ENCODE assay signal across 8 mouse cellular contexts in the genomic region with DNA sequence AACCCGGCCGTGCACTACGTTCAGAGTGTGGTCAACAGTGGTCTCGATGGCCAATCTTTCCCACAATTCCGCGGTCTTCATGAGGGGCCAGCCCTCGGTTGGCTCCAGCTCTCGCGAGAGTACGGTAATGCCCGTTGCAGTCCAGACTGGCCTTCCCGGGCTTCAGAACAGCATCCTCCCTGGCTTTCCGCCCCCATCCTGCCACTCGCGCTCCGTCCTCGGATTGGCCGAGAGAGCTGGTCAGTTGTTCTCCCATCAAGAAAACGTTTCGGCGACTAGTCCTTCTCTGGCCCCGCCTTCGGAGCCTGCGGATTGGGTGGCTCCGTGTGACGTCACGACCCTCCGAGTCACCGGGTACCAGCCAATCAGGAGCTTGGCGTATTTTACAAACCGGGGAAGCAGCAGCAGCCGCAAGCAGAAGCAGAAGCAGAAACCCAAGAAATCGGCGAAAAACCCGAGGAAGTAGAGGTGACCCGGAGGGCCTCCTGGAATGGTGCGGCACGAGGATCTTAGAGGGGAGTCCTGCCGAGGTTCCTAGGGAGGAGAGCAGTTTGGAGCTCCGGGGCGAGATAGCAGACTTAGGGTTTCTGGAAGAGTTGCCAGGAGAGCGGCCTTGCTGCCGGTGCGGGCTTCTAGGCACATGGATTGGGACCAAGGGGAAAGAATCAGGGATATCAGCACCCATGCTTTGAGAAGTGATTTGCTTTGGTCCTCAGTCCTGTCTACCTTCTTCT. TPM values are rescaled to one million over a fixed set of nuclear protein-coding genes. Genes with fewer than 3 reads are reported as not detected.
DNase-seq lines count a peak whose midpoint lies in the region; ATAC-seq and TF ChIP-seq lines count a peak whose summit lies in the region.

No protein-coding gene starts in this region.

- H3K4me2 ChIP-seq in heart, embryonic 11.5 days: peak overlapping the region; percentile 94
- peak overlapping the region; percentile 78 for H3K4me2 ChIP-seq in kidney, embryonic 16.5 days (replicated peaks; ENCODE audit: low read depth, low read length)
- peak overlapping the region; percentile 95 for H3K4me2 ChIP-seq in myocyte (ENCODE audit: low read depth)

- peak overlapping the region; percentile 16 for H3ac ChIP-seq in myocyte (ENCODE audit: control insufficient read depth, insufficient read length)

- no peaks in the 10 kb centered on the region for H3K79me2 ChIP-seq in liver, adult 2 months (ENCODE audit: control insufficient read depth, insufficient read depth, low read length)
- H3K79me2 ChIP-seq in myocyte (ENCODE audit: control insufficient read depth, insufficient read depth): peaks cover 13% of the 10 kb centered on the region

- peak overlapping the region; percentile 95 for H3K4me3 ChIP-seq in erythroblast, embryonic 14.5 days (replicated peaks)
- peak overlapping the region; percentile 74 for H3K4me3 ChIP-seq in heart, embryonic 11.5 days (ENCODE audit: low read depth, low read length)
- H3K4me3 ChIP-seq in kidney, embryonic 16.5 days (ENCODE audit: low read length): peak overlapping the region; percentile 77
- peak overlapping the region; percentile 70 for H3K4me3 ChIP-seq in liver, adult 2 months (ENCODE audit: insufficient read depth, low read depth, low read length)
- peak overlapping the region; percentile 72 for H3K4me3 ChIP-seq in myocyte

- no peak for TF ChIP-seq CTCF in brain, embryonic 14.5 days (IDR thresholded peaks at IDR 0.05; ENCODE audit: borderline replicate concordance, extremely low read depth, insufficient read depth, insufficient read length)
- no peak for TF ChIP-seq CTCF in liver, adult 2 months (IDR thresholded peaks at IDR 0.05; ENCODE audit: low read depth, low read length)

- H3K4me1 ChIP-seq in erythroblast, embryonic 14.5 days (ENCODE audit: control insufficient read depth): peaks cover 39% of the 10 kb centered on the region
- peaks cover 19% of the 10 kb centered on the region for H3K4me1 ChIP-seq in heart, embryonic 11.5 days (ENCODE audit: control insufficient read depth, insufficient read depth, low read length)
- H3K4me1 ChIP-seq in kidney, embryonic 16.5 days (ENCODE audit: insufficient read depth, low read length): peaks cover 27% of the 10 kb centered on the region
- H3K4me1 ChIP-seq in liver, adult 2 months (ENCODE audit: control insufficient read depth, insufficient read depth, low read length): no peaks in the 10 kb centered on the region

- ATAC-seq in heart, embryonic 11.5 days (replicated peaks; ENCODE audit: insufficient number of reproducible peaks, low FRiP score, low TSS enrichment): peak; percentile 95
- peak; percentile 99 for ATAC-seq in kidney, embryonic 16.5 days (ENCODE audit: low FRiP score, low TSS enrichment)

- under 1% methylated on average over 44 of the region's 44 CpGs for WGBS in heart, embryonic 11.5 days (ENCODE audit: insufficient replicate concordance)
- under 1% methylated on average over 44 of the region's 44 CpGs for WGBS in kidney, embryonic 16.5 days
- under 1% methylated on average over 44 of the region's 44 CpGs for WGBS in liver, adult 2 months

- H3K27me3 ChIP-seq in erythroblast, embryonic 14.5 days (ENCODE audit: control insufficient read depth): peaks cover 2% of the 10 kb centered on the region
- H3K27me3 ChIP-seq in heart, embryonic 11.5 days (ENCODE audit: control insufficient read depth, insufficient read depth, low read length): no peaks in the 10 kb centered on the region
- no peaks in the 10 kb centered on the region for H3K27me3 ChIP-seq in kidney, embryonic 16.5 days (ENCODE audit: insufficient read depth, low read length)
- H3K27me3 ChIP-seq in liver, adult 2 months (ENCODE audit: control insufficient read depth, insufficient read depth, low read length): no peaks in the 10 kb centered on the region
- no peaks in the 10 kb centered on the region for H3K27me3 ChIP-seq in myocyte (ENCODE audit: control insufficient read depth, insufficient read depth, insufficient read length)
- H3K27me3 ChIP-seq in splenic B cell, adult 2 months (ENCODE audit: control insufficient read depth, insufficient read depth, low read length, poor library complexity, severe bottlenecking): no peaks in the 10 kb centered on the region

- peak; percentile 38; the same call in 1 of the 2 replicates for TF ChIP-seq POLR2A in brain, embryonic 14.5 days (IDR thresholded peaks at IDR 0.05; ENCODE audit: borderline replicate concordance, extremely low read depth, insufficient read depth, insufficient read length, poor library complexity, severe bottlenecking)
- TF ChIP-seq POLR2A in liver, adult 2 months (IDR thresholded peaks at IDR 0.05; ENCODE audit: extremely low read depth, insufficient read depth, low read length): 0 out of 2 replicates have a peak, but pooled peaks have one; percentile 21
- peak; percentile 91 for TF ChIP-seq POLR2A in myocyte (IDR thresholded peaks at IDR 0.05; ENCODE audit: insufficient read length, low read depth)

- H3K9me3 ChIP-seq in erythroblast, embryonic 14.5 days (ENCODE audit: control insufficient read depth, low read length): no peaks in the 10 kb centered on the region
- no peaks in the 10 kb centered on the region for H3K9me3 ChIP-seq in heart, embryonic 11.5 days (replicated peaks; ENCODE audit: control insufficient read depth, low read length)
- no peaks in the 10 kb centered on the region for H3K9me3 ChIP-seq in kidney, embryonic 16.5 days (ENCODE audit: low read length)

- peak; percentile 97 for DNase-seq in B cell, adult 2 months
- peak; percentile 99 for DNase-seq in brain, embryonic 14.5 days (ENCODE audit: low read depth)
- DNase-seq in liver, adult 2 months (ENCODE audit: extremely low read depth, low read depth, low spot score): peak; percentile 88
- peak; percentile 96 for DNase-seq in splenic B cell, adult 2 months (ENCODE audit: low read depth, low spot score)

- H3K36me3 ChIP-seq in erythroblast, embryonic 14.5 days (ENCODE audit: control insufficient read depth): peaks cover 37% of the 10 kb centered on the region
- H3K36me3 ChIP-seq in heart, embryonic 11.5 days (ENCODE audit: control insufficient read depth, insufficient read depth, low read length): 0 out of 2 replicates have a peak, but pooled peaks cover 5% of the 10 kb centered on the region
- peaks cover 23% of the 10 kb centered on the region for H3K36me3 ChIP-seq in kidney, embryonic 16.5 days (ENCODE audit: insufficient read depth, low read length)
- no peaks in the 10 kb centered on the region for H3K36me3 ChIP-seq in liver, adult 2 months (ENCODE audit: control insufficient read depth, insufficient read depth, low read length)
- peaks cover 7% of the 10 kb centered on the region for H3K36me3 ChIP-seq in myocyte (ENCODE audit: control insufficient read depth, insufficient read depth)
- H3K36me3 ChIP-seq in splenic B cell, adult 2 months (ENCODE audit: control insufficient read depth, insufficient read depth, low read length, poor library complexity, severe bottlenecking): no peaks in the 10 kb centered on the region

- peak overlapping the region; percentile 96 for H3K27ac ChIP-seq in heart, embryonic 11.5 days (ENCODE audit: low read depth, low read length)
- H3K27ac ChIP-seq in kidney, embryonic 16.5 days (ENCODE audit: low read length): peak overlapping the region; percentile 95
- peak overlapping the region; percentile 62 for H3K27ac ChIP-seq in liver, adult 2 months (replicated peaks; ENCODE audit: insufficient read depth, low read depth, low read length)

- peak overlapping the region; percentile 88 for H3K9ac ChIP-seq in heart, embryonic 11.5 days (ENCODE audit: low read depth, low read length)
- peak overlapping the region; percentile 81 for H3K9ac ChIP-seq in kidney, embryonic 16.5 days (replicated peaks; ENCODE audit: low read length)
- peak overlapping the region; percentile 75 for H3K9ac ChIP-seq in liver, adult 2 months (ENCODE audit: low read depth, low read length)

RNA-seq across cellular contexts. Expression of a gene that starts 0.4 kb away (rescaled TPM):
- 12.1 and 27.9 TPM in 2 replicates for polyA plus RNA-seq in brain, embryonic 14.5 days (2012; rRNA removed)
- 17.1 and 18.1 TPM in 2 replicates for polyA plus RNA-seq in erythroblast, embryonic 14.5 days (2012)
- polyA plus RNA-seq in heart, embryonic 11.5 days (2014; fragmentation: Nextera tagmentation; extraction: Ambion mirVana): 21.1 and 22.0 TPM in 2 replicates
- polyA plus RNA-seq in kidney, embryonic 16.5 days (2015; fragmentation: Nextera tagmentation; extraction: Ambion mirVana): 35.8 and 45.8 TPM in 2 replicates
- total RNA-seq in liver, adult 2 months (2014; rRNA removed): 0.34 TPM in 1 of 2 replicates, not detected in the other
- polyA plus RNA-seq in liver, adult 2 months (2012; rRNA removed): not detected in 2 replicates
- polyA plus RNA-seq in myocyte (2012; fragmentation: generic; extraction: Trizol): 18.6 TPM

RNA-seq across cellular contexts. Expression of a gene that starts 12.8 kb away (rescaled TPM):
- 7.0 and 15.6 TPM in 2 replicates for polyA plus RNA-seq in brain, embryonic 14.5 days (2012; rRNA removed)
- polyA plus RNA-seq in erythroblast, embryonic 14.5 days (2012): not detected in 2 replicates
- polyA plus RNA-seq in heart, embryonic 11.5 days (2014; fragmentation: Nextera tagmentation; extraction: Ambion mirVana): 0.20 and 0.27 TPM in 2 replicates
- 0.94 and 1.2 TPM in 2 replicates for polyA plus RNA-seq in kidney, embryonic 16.5 days (2015; fragmentation: Nextera tagmentation; extraction: Ambion mirVana)
- not detected in 2 replicates for total RNA-seq in liver, adult 2 months (2014; rRNA removed)
- polyA plus RNA-seq in liver, adult 2 months (2012; rRNA removed): 0.10 and 0.11 TPM in 2 replicates
- 0.10 TPM for polyA plus RNA-seq in myocyte (2012; fragmentation: generic; extraction: Trizol)

RNA-seq across cellular contexts. Expression of a gene that starts 18.2 kb away (rescaled TPM):
- polyA plus RNA-seq in brain, embryonic 14.5 days (2012; rRNA removed): 0.82 and 0.92 TPM in 2 replicates
- polyA plus RNA-seq in erythroblast, embryonic 14.5 days (2012): 0.02 TPM in 1 of 2 replicates, not detected in the other
- polyA plus RNA-seq in heart, embryonic 11.5 days (2014; fragmentation: Nextera tagmentation; extraction: Ambion mirVana): 0.96 and 1.7 TPM in 2 replicates
- polyA plus RNA-seq in kidney, embryonic 16.5 days (2015; fragmentation: Nextera tagmentation; extraction: Ambion mirVana): 8.0 and 10.0 TPM in 2 replicates
- total RNA-seq in liver, adult 2 months (2014; rRNA removed): 146 and 151 TPM in 2 replicates
- polyA plus RNA-seq in liver, adult 2 months (2012; rRNA removed): 119 and 120 TPM in 2 replicates
- 0.78 TPM for polyA plus RNA-seq in myocyte (2012; fragmentation: generic; extraction: Trizol)

RNA-seq across cellular contexts. Expression of a gene that starts 19.8 kb away (rescaled TPM):
- 14.0 and 47.0 TPM in 2 replicates for polyA plus RNA-seq in brain, embryonic 14.5 days (2012; rRNA removed)
- polyA plus RNA-seq in erythroblast, embryonic 14.5 days (2012): not detected in 2 replicates
- 0.09 and 0.59 TPM in 2 replicates for polyA plus RNA-seq in heart, embryonic 11.5 days (2014; fragmentation: Nextera tagmentation; extraction: Ambion mirVana)
- polyA plus RNA-seq in kidney, embryonic 16.5 days (2015; fragmentation: Nextera tagmentation; extraction: Ambion mirVana): 3.3 and 5.8 TPM in 2 replicates
- total RNA-seq in liver, adult 2 months (2014; rRNA removed): 0.07 and 0.09 TPM in 2 replicates
- polyA plus RNA-seq in liver, adult 2 months (2012; rRNA removed): 0.09 and 0.39 TPM in 2 replicates
- 0.98 TPM for polyA plus RNA-seq in myocyte (2012; fragmentation: generic; extraction: Trizol)

RNA-seq across cellular contexts. Expression of a gene that starts 45.1 kb away (rescaled TPM):
- polyA plus RNA-seq in brain, embryonic 14.5 days (2012; rRNA removed): 62.6 and 100 TPM in 2 replicates
- polyA plus RNA-seq in erythroblast, embryonic 14.5 days (2012): 12.6 and 20.7 TPM in 2 replicates
- 167 and 169 TPM in 2 replicates for polyA plus RNA-seq in heart, embryonic 11.5 days (2014; fragmentation: Nextera tagmentation; extraction: Ambion mirVana)
- 213 and 219 TPM in 2 replicates for polyA plus RNA-seq in kidney, embryonic 16.5 days (2015; fragmentation: Nextera tagmentation; extraction: Ambion mirVana)
- total RNA-seq in liver, adult 2 months (2014; rRNA removed): 60.9 and 85.4 TPM in 2 replicates
- 281 and 339 TPM in 2 replicates for polyA plus RNA-seq in liver, adult 2 months (2012; rRNA removed)
- polyA plus RNA-seq in myocyte (2012; fragmentation: generic; extraction: Trizol): 462 TPM

Comparison
In these comparisons a context has a peak if more than half of its experiments do, and no peak if none do; other contexts are left out.
1. Peak in every context shown above with its lines: DNase-seq, ATAC-seq, H3K4me3 ChIP-seq and H3K27ac ChIP-seq.
2. POLR2A ChIP-seq: peak in every context shown above with its lines; median percentile 91 in myocyte; 38 in brain, embryonic 14.5 days; 21 in liver, adult 2 months.
3. RNA of a gene that starts 0.4 kb away (polyA plus RNA-seq): 35.8 to 45.8 TPM in kidney, embryonic 16.5 days, 21.1 to 22.0 TPM in heart, embryonic 11.5 days, 18.6 TPM in myocyte (single experiment), 17.1 to 18.1 TPM in erythroblast, embryonic 14.5 days and 12.1 to 27.9 TPM in brain, embryonic 14.5 days; not detected in liver, adult 2 months; every median in the first group is over 10 times any median in the second.
4. RNA of a gene that starts 18.2 kb away (polyA plus RNA-seq): 119 to 120 TPM in liver, adult 2 months; 8.0 to 10.0 TPM in kidney, embryonic 16.5 days, 0.96 to 1.7 TPM in heart, embryonic 11.5 days, 0.82 to 0.92 TPM in brain, embryonic 14.5 days, 0.78 TPM in myocyte (single experiment) and 0.02 TPM in erythroblast, embryonic 14.5 days; every median in the first group is over 10 times any median in the second.